In the genomic region with DNA sequence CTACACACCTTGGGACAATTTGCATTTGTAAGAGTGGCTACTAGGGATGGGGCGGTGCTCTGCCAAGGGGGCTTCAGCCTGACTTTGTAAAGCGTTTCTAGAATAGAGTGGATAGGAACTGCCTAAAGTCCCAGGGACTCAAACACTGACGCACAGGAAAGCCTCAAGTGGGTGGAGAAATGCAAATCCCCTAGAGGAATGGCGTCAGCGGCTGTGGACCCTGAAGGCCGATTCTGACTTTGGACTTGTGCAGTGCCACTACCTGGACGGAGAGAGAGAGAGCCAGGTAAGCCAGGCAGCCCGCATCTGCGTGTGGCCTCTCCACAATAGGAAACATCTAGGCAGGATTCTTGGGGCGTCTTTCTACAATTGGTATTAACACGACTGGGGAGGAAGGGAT, we compare ENCODE assay signal across 8 mouse cellular contexts. TPM values are rescaled to one million over a fixed set of nuclear protein-coding genes. Genes with fewer than 3 reads are reported as not detected.
DNase-seq lines count a peak whose midpoint lies in the region; ATAC-seq and TF ChIP-seq lines count a peak whose summit lies in the region.

No protein-coding gene starts in this region.

- ATAC-seq in intestine, embryonic 14.5 days (replicated peaks; ENCODE audit: low FRiP score, low TSS enrichment, low read depth) = no peak
- peak; percentile 63 for ATAC-seq in lung, postnatal 0 days

- no peak overlapping the region for H3K27ac ChIP-seq in kidney, adult 2 months (ENCODE audit: insufficient read depth, low read depth, low read length)
- peak overlapping the region; percentile 57 for H3K27ac ChIP-seq in forebrain, embryonic 10.5 days
- H3K27ac ChIP-seq in intestine, embryonic 14.5 days (ENCODE audit: low read depth) = no peak overlapping the region
- no peak overlapping the region for H3K27ac ChIP-seq in lung, postnatal 0 days (ENCODE audit: low read length)

- WGBS in kidney, adult 2 months = 9% methylated on average over 11 of the region's 11 CpGs
- WGBS in forebrain, embryonic 10.5 days = 3% methylated on average over 11 of the region's 11 CpGs
- 9% methylated on average over 11 of the region's 11 CpGs for WGBS in intestine, embryonic 14.5 days
- WGBS in lung, postnatal 0 days = 4% methylated on average over 11 of the region's 11 CpGs

- H3K9ac ChIP-seq in intestine, embryonic 14.5 days (ENCODE audit: low read length) = peak overlapping the region; percentile 17
- peak overlapping the region; percentile 8; the same call in 1 of the 2 replicates for H3K9ac ChIP-seq in lung, postnatal 0 days (replicated peaks; ENCODE audit: low read depth)

- H3K4me3 ChIP-seq in kidney, adult 2 months (ENCODE audit: insufficient read depth, low read depth, low read length) = peak overlapping the region; percentile 23; the same call in 1 of the 2 replicates
- peak overlapping the region; percentile 52 for H3K4me3 ChIP-seq in forebrain, embryonic 10.5 days
- peak overlapping the region; percentile 38 for H3K4me3 ChIP-seq in intestine, embryonic 14.5 days (ENCODE audit: low read depth, low read length)
- peak overlapping the region; percentile 28 for H3K4me3 ChIP-seq in lung, postnatal 0 days (ENCODE audit: low read depth, low read length)

- no peaks in the 10 kb centered on the region for H3K9me3 ChIP-seq in forebrain, embryonic 10.5 days
- H3K9me3 ChIP-seq in intestine, embryonic 14.5 days (ENCODE audit: control insufficient read depth, low read length) = no peaks in the 10 kb centered on the region
- no peaks in the 10 kb centered on the region for H3K9me3 ChIP-seq in lung, postnatal 0 days (ENCODE audit: low read length)

- no peaks in the 10 kb centered on the region for H3K36me3 ChIP-seq in kidney, adult 2 months (ENCODE audit: control insufficient read depth, insufficient read depth, low read length)
- H3K36me3 ChIP-seq in forebrain, embryonic 10.5 days (replicated peaks) = no peaks in the 10 kb centered on the region
- no peaks in the 10 kb centered on the region for H3K36me3 ChIP-seq in intestine, embryonic 14.5 days (ENCODE audit: control insufficient read depth, insufficient read depth, low read length)
- no peaks in the 10 kb centered on the region for H3K36me3 ChIP-seq in lung, postnatal 0 days (ENCODE audit: insufficient read depth, low read length)

- TF ChIP-seq POLR2A in kidney, adult 2 months (IDR thresholded peaks at IDR 0.05; ENCODE audit: low read depth, low read length) = no peak

- TF ChIP-seq EP300 in lung, postnatal 0 days (IDR thresholded peaks at IDR 0.05) = no peak

- H3K4me1 ChIP-seq in kidney, adult 2 months (ENCODE audit: control insufficient read depth, insufficient read depth, low read length) = no peaks in the 10 kb centered on the region
- H3K4me1 ChIP-seq in forebrain, embryonic 10.5 days = peaks cover 19% of the 10 kb centered on the region
- peaks cover 4% of the 10 kb centered on the region; the same call in 1 of the 2 replicates for H3K4me1 ChIP-seq in intestine, embryonic 14.5 days (replicated peaks; ENCODE audit: control insufficient read depth, insufficient read depth, low read length)
- no peaks in the 10 kb centered on the region for H3K4me1 ChIP-seq in lung, postnatal 0 days (ENCODE audit: insufficient read depth, low read depth, low read length)

- H3K27me3 ChIP-seq in kidney, adult 2 months (replicated peaks; ENCODE audit: control insufficient read depth, insufficient read depth, low read length) = no peaks in the 10 kb centered on the region
- 0 out of 2 replicates have a peak, but pooled peaks cover 3% of the 10 kb centered on the region for H3K27me3 ChIP-seq in forebrain, embryonic 10.5 days (ENCODE audit: poor library complexity, severe bottlenecking)
- no peaks in the 10 kb centered on the region for H3K27me3 ChIP-seq in intestine, embryonic 14.5 days (replicated peaks; ENCODE audit: control insufficient read depth, insufficient read depth, low read length)
- no peaks in the 10 kb centered on the region for H3K27me3 ChIP-seq in lung, postnatal 0 days (replicated peaks; ENCODE audit: insufficient read depth, low read length)

- peak; percentile 18 for DNase-seq in kidney, adult 2 months
- no peak for DNase-seq in kidney, adult 18-20 months
- no peak for DNase-seq in forebrain, embryonic 10.5 days (ENCODE audit: extremely low spot score, low spot score)
- DNase-seq in intestine, embryonic 14.5 days (ENCODE audit: low spot score) = peak; percentile 59
- DNase-seq in lung, postnatal 0 days (ENCODE audit: low spot score) = peak; percentile 65
- peak; percentile 38 for DNase-seq in spleen, adult 12 weeks (ENCODE audit: low spot score)
- no peak for DNase-seq in Muller cell, postnatal 12 days (ENCODE audit: inconsistent ontology term)
- DNase-seq in layer of hippocampus, postnatal 14 days (ENCODE audit: low spot score in 2 of 2) = no peak

- TF ChIP-seq CTCF in kidney, adult 2 months (conservative IDR thresholded peaks at IDR 0.05; ENCODE audit: insufficient read depth, insufficient read length, low read depth, low read length) = no peak
- TF ChIP-seq CTCF in lung, postnatal 0 days (IDR thresholded peaks at IDR 0.05) = no peak

- H3K4me2 ChIP-seq in intestine, embryonic 14.5 days (ENCODE audit: low read length) = peak overlapping the region; percentile 64
- peak overlapping the region; percentile 63 for H3K4me2 ChIP-seq in lung, postnatal 0 days (replicated peaks; ENCODE audit: low read depth, low read length)

RNA-seq across cellular contexts. Expression of a gene that starts 21.5 kb away (rescaled TPM):
- 0.16 and 0.99 TPM in 2 replicates for polyA plus RNA-seq in kidney, adult 2 months (2012; rRNA removed)
- 8.4 and 9.8 TPM in 2 replicates for polyA plus RNA-seq in forebrain, embryonic 10.5 days (2016; fragmentation: Nextera tagmentation; extraction: Ambion mirVana)
- 2.4 TPM in 2 replicates for polyA plus RNA-seq in intestine, embryonic 14.5 days (2014; fragmentation: Nextera tagmentation; extraction: Ambion mirVana)
- 0.73 and 1.0 TPM in 2 replicates for polyA plus RNA-seq in lung, postnatal 0 days (2015; fragmentation: Nextera tagmentation; extraction: Ambion mirVana)
- under 1 TPM; 0.55 to 0.81 TPM for total RNA-seq in layer of hippocampus, postnatal 14 days (2021)

Comparison
In these comparisons a context has a peak if more than half of its experiments do, and no peak if none do; other contexts are left out.
1. DNase-seq: peak in kidney, adult 2 months (single experiment), intestine, embryonic 14.5 days (single experiment), lung, postnatal 0 days (single experiment) and spleen, adult 12 weeks (single experiment); none in kidney, adult 18-20 months (single experiment), forebrain, embryonic 10.5 days (single experiment), Muller cell, postnatal 12 days (single experiment) and layer of hippocampus, postnatal 14 days (0 of 2).
2. Peak in every context shown above with its lines, with median percentiles within 50 percentile points of each other: H3K4me3 ChIP-seq.